18 mouse cellular contexts compared by ENCODE assay signal in genomic region chr3:58245361-58245760, GRCm38 (mm10).
DNase-seq lines count a peak whose midpoint lies in the region; ATAC-seq lines count a peak whose summit lies in the region.
"Had no signal": no experiment of that assay in that cellular context is flagged by ENCODE, and none has a peak within 500 bp of the region (broad histone marks: within the 10 kb centered on the region; RNA-seq: fewer than 3 reads in every experiment).

No protein-coding gene starts in this region.

- peaks cover 7% of the 10 kb centered on the region for H3K4me1 ChIP-seq in midbrain, embryonic 10.5 days
- no peaks in the 10 kb centered on the region for H3K4me1 ChIP-seq in midbrain, embryonic 14.5 days (ENCODE audit: control insufficient read depth, insufficient read depth, low read length)
- no peaks in the 10 kb centered on the region for H3K4me1 ChIP-seq in embryonic facial prominence, embryonic 10.5 days
- H3K4me1 ChIP-seq: stomach, embryonic 15.5 days had no signal

- WGBS in midbrain, embryonic 10.5 days, result 26% methylated on average over 5 of the region's 5 CpGs
- WGBS in midbrain, embryonic 14.5 days, result 4% methylated on average over 5 of the region's 5 CpGs
- 30% methylated on average over 5 of the region's 5 CpGs for WGBS in embryonic facial prominence, embryonic 10.5 days

- no peak for DNase-seq in frontal cortex, postnatal 25 days (ENCODE audit: low spot score in 2 of 2)
- DNase-seq in midbrain, embryonic 10.5 days (ENCODE audit: low spot score), result peak; percentile 13
- DNase-seq in midbrain, embryonic 14.5 days, result no peak
- peak; percentile 16 for DNase-seq in embryonic facial prominence, embryonic 10.5 days (ENCODE audit: low spot score)
- peak; percentile 89 for DNase-seq in retina, postnatal 1 day
- no peak for DNase-seq in heart, adult 8-10 months (ENCODE audit: low spot score)
- no peak for DNase-seq in gastrocnemius, adult 18-20 months (ENCODE audit: low spot score)
- DNase-seq: cerebellum, adult 9-10 months; forebrain, postnatal 0 days; gastrocnemius, postnatal 10 days; kidney, adult 8-10 months; lung, postnatal 14 days; right cerebral cortex, adult 18-20 months; spleen, adult 18-20 months had no signal

- no peaks in the 10 kb centered on the region for H3K36me3 ChIP-seq in midbrain, embryonic 10.5 days
- H3K36me3 ChIP-seq in midbrain, embryonic 14.5 days (ENCODE audit: control insufficient read depth, insufficient read depth, low read length), result no peaks in the 10 kb centered on the region
- H3K36me3 ChIP-seq in embryonic facial prominence, embryonic 10.5 days (replicated peaks), result no peaks in the 10 kb centered on the region
- H3K36me3 ChIP-seq: hindbrain, embryonic 15.5 days; stomach, embryonic 15.5 days had no signal

- no peak overlapping the region for H3K9ac ChIP-seq in midbrain, embryonic 14.5 days (replicated peaks; ENCODE audit: low read length)
- H3K9ac ChIP-seq: forebrain, postnatal 0 days; hindbrain, embryonic 15.5 days; stomach, embryonic 15.5 days had no signal

- ATAC-seq in frontal cortex, adult (ENCODE audit: low TSS enrichment), result peak; percentile 83
- no peak for ATAC-seq in midbrain, embryonic 14.5 days (ENCODE audit: low FRiP score, low TSS enrichment)
- ATAC-seq: forebrain, postnatal 0 days had no signal

- H3K4me2 ChIP-seq in midbrain, embryonic 14.5 days (ENCODE audit: low read length), result no peak overlapping the region
- H3K4me2 ChIP-seq: hindbrain, embryonic 15.5 days; stomach, embryonic 15.5 days had no signal

- H3K27ac ChIP-seq in midbrain, embryonic 10.5 days (replicated peaks), result no peak overlapping the region
- H3K27ac ChIP-seq in midbrain, embryonic 14.5 days (replicated peaks; ENCODE audit: low read depth, low read length), result no peak overlapping the region
- H3K27ac ChIP-seq in embryonic facial prominence, embryonic 10.5 days (replicated peaks), result no peak overlapping the region
- H3K27ac ChIP-seq: hindbrain, embryonic 15.5 days; stomach, embryonic 15.5 days had no signal

- H3K27me3 ChIP-seq in midbrain, embryonic 10.5 days (ENCODE audit: low read depth, poor library complexity, severe bottlenecking), result no peaks in the 10 kb centered on the region
- H3K27me3 ChIP-seq in midbrain, embryonic 14.5 days (ENCODE audit: control insufficient read depth, insufficient read depth, low read length), result no peaks in the 10 kb centered on the region
- H3K27me3 ChIP-seq in embryonic facial prominence, embryonic 10.5 days (replicated peaks; ENCODE audit: low read depth, poor library complexity, severe bottlenecking), result no peaks in the 10 kb centered on the region
- H3K27me3 ChIP-seq: hindbrain, embryonic 15.5 days; stomach, embryonic 15.5 days had no signal

- H3K4me3 ChIP-seq in midbrain, embryonic 10.5 days, result no peak overlapping the region
- no peak overlapping the region for H3K4me3 ChIP-seq in midbrain, embryonic 14.5 days (replicated peaks; ENCODE audit: low read depth, low read length)
- H3K4me3 ChIP-seq in embryonic facial prominence, embryonic 10.5 days, result no peak overlapping the region
- H3K4me3 ChIP-seq: erythroblast, embryonic 14.5 days; hindbrain, embryonic 15.5 days; stomach, embryonic 15.5 days had no signal

- no peaks in the 10 kb centered on the region for H3K9me3 ChIP-seq in midbrain, embryonic 10.5 days (replicated peaks)
- no peaks in the 10 kb centered on the region for H3K9me3 ChIP-seq in midbrain, embryonic 14.5 days (ENCODE audit: control insufficient read depth, low read length)
- no peaks in the 10 kb centered on the region for H3K9me3 ChIP-seq in embryonic facial prominence, embryonic 10.5 days
- H3K9me3 ChIP-seq: hindbrain, embryonic 15.5 days; stomach, embryonic 15.5 days had no signal

Comparison
In these comparisons a context has a peak if more than half of its experiments do, and no peak if none do; other contexts are left out.
1. DNase-seq: peak in midbrain, embryonic 10.5 days (single experiment), embryonic facial prominence, embryonic 10.5 days (single experiment) and retina, postnatal 1 day (single experiment); none in frontal cortex, postnatal 25 days (0 of 2), midbrain, embryonic 14.5 days (single experiment), heart, adult 8-10 months (single experiment) and gastrocnemius, adult 18-20 months (single experiment).